Mouse (Mus musculus): Measurements from ENCODE around the gene Gsap.
"Not testable (repeated sequence)": the region's sequence is repeated elsewhere in the genome, so short reads cannot be mapped to it uniquely, and the experiment has no call there.

Gsap gene

DNA sequence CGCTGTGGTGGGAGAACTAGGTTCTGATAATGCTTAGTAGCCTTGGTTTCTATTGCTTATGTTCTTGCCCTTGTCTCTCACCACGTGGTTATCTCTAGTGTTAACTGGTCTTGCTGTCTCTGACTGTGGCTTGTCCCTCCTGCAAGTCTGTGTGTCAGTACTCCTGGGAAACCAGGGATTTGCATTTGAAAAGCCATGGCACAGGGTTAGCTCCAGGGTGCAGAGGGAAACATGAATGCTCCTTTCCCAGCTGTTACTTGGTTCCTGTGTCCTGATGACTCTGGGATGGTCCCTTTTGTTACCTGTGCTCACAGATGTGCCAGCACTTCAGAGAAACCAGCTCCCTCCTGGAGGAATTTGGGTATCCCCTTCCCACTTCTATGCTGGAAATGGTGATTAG is 3.0 kb upstream of the Gsap start:
- not testable (repeated sequence) for DNase-seq

DNA sequence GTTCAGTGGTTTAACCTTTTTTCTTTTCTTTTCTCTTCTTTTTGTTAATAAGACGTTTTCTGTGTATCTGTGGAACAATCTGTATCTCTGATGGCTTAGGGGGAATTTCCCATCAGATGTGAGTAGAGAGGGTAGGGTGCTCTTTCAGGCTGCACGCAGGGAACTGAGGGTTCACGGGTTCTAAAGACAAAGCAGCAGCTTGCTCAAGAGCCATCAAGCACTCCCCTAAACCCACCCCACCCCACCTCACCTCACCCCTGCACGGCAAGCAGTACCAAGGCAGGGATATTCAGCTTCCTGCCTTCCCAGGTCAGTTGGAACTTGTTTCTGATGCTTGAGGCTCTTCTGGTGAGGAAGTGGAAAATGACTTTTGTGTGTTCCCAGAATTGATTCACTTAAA is 766 bp downstream of the Gsap start:
- no peak for DNase-seq

GRCm38 (mm10) chr5:21188435-21188834 is 2.4 kb downstream of the Gsap start:
- DNase-seq: no peak

DNA sequence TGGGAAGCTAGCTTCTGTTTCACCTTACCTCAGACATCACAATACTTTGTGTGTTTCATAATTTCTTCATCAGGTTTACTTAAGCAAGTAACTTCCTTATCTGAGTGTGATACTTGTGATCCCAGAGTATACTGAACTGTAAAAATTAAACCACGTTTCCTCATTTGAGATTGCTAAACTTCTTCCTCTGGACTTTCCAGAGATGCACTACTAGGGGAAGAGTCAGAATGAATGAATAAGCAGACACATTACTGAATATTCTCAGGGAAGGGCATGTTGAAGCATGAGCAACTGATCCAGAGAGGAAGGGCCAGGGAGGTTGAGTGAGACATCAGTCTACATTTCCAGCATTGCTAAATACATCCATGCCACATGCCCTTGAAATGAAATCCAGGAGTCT is 3.0 kb downstream of the Gsap start:
- DNase-seq: no peak

DNA sequence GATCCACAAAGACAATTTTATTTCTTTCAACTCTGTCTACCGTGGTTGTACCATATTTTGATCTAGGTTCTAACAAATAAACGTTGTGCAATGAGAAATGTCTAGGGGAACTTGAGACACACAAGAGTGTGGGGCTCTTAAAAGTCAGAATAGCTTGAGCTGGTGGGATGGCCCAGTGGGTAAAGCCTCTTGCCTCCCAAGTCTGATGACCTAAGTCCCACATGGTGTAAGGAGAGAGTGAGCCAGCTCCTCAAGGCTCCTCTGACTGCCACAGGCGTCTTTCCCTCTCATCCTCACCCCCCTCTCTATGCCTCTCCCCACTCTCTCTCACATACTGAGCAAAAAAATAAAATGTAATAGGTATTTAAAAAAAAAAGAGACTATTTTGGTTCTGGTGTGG is 3.4 kb downstream of the Gsap start:
- DNase-seq: no peak

GRCm38 (mm10) chr5:21203504-21203903 is 17.4 kb downstream of the Gsap start:
- no peak for DNase-seq

DNA sequence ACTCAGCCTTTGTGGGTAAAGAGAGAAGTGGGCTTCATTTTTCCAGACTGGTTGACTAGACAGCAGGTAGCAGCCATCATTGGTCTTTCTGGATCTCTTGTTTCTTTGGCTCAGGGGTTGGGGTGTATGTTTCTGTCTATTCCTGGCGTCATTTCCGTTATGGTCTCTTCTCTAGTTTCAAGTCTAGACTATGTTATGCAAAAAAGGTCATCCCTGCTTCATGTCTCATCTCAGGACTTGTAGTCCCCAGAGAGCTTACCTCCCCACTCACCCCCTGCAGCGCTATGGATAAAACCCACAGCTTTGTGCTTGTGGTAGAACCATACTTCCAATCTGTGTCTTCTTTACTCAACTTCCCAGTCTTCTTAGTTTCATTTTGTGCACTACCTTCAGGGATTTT is 18.1 kb downstream of the Gsap start:
- no peak for DNase-seq

GRCm38 (mm10) chr5:21206014-21206413 is 20.0 kb downstream of the Gsap start:
- DNase-seq: no peak

GRCm38 (mm10) chr5:21211406-21211805 is 25.4 kb downstream of the Gsap start:
- DNase-seq: no peak

GRCm38 (mm10) chr5:21212933-21213332 is 26.9 kb downstream of the Gsap start:
- DNase-seq: no peak

GRCm38 (mm10) chr5:21213801-21214200 is 27.7 kb downstream of the Gsap start:
- DNase-seq: no peak

DNA sequence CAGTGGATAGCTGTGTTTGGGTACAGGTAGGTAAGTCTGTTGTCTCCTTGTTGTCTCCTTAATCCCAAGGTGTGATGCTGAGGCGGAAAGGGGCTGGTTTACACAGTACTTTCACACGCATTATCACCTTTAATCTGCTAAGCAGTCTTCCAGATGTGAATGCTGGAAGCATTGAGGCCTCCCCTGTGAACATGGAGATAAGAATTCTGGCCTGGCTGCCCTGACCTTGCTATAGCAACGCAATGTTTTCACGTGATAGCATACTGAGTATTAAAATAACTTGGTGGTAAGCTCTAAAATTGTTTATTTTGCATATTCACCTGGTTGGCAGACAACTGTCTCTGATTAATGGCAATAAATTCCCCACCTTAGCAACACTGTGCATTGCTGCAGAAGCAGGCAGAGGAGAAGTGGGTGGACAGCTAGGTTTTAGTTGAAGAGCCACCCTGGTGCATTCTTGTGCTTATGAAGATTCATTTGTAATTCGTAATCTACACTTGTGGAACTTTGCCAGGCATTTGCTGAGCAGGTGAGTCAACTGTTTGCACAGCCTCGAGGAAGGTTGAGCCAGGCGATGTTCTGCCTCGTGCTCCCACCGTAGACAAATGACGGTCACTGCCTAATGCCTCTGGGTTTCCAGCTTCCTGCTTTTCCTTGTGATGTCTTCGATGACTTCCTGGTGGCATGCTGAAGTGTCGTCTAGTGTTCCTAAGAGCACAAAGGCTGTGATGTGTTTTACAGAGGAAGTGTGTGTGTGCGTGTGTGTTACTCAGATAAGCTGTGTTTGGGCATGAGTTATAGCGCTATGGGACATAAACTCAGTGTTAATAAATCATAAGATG is 31.6 kb downstream of the Gsap start:
- DNase-seq: no peak

DNA sequence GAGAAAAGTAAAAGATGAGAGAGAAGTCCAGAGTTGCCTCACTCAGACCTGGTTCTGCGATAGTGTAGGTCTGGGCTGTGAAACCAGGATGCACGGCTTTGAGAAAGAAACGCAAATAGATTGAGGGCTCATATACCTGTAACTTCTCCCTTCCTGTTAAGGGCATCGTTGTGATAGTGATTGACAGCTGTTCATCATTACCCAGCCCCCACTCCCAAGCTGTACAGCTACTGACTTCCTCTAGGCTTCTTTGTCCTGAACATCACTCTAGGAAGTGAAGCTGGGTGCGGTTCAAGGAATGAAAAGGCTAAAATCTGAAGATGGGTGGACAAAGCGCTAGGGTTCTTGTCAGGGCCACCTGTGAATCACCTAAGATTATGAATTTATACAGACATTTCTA is 46.8 kb downstream of the Gsap start:
- no peak for DNase-seq

DNA sequence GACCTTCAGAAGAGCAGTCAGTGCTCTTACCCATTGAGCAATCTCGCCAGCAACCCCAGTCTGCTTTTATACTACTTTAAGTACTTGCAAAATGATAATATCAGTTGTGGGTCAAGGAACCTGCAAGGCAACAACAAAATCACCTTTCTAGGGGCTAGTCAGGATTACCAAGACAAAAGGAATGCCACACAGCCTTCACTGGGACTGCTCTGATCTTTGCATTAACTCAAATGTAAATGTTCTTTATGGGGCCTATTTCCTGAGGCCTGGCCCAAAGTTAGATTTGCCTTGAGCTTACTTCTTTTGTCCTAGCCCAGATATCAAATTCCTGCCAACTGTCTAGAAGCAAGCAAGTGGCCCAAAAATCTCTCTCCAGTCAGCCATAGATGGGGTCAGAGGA is 58.5 kb downstream of the Gsap start:
- DNase-seq: no peak

DNA sequence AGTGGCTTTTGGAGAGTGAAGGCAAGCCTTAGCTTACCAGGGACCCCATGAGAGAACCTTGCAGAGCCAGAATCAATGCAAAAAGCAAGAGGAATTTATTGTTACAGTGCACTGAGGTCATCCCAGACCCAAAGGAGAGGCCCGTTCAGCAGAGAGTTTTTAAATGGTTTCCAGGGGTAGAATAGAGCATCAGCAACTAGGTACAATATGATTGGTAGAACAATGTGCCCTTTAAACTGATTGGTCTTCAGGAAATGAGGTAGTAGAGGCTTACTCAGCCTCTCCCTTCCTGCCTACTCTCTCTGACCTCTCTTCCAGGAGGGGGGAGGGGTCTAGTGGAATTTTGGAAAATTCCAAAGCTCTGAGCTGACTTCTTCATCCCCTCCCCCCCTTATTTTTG is 59.2 kb downstream of the Gsap start:
- no peak for DNase-seq

DNA sequence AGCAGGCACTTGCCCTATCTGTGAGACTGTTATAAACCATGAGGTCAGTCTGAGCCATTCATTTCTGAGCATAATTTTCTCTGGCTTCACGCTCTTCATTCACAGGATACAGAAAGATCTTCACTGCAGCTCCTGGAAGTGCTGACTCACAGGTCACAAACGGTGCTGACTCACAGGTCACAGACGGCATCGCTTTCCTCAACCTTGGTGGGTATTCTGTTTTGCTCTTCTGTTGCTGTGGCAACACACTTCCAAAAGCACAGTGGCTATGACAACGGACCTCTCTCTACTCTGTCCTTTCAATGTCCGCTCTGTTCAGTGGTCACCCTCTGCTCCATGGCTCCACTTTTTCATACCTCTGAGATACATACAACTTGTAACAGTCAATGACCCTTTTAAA is 60.7 kb downstream of the Gsap start:
- no peak for DNase-seq

GRCm38 (mm10) chr5:21247916-21248315 is 61.9 kb downstream of the Gsap start:
- DNase-seq: no peak

DNA sequence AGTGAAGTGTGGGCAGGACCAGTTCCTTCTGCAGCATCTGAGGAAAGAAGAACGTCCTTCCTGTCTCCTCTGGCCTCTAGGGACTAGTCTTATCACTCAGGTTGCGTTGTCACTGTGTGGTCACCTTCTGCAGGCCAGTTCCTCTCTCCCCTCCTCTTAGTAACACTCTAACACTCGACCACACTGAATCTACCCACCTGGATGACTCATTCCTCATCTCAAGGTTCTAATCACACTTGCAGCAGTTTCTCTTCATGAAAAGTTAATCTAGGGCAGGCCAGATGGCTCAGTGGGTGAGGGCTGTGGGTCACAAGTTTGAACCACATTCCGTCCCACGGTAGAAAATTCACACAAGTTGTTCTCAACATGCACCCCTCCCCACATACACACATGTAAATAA is 62.8 kb downstream of the Gsap start:
- DNase-seq: no peak

DNA sequence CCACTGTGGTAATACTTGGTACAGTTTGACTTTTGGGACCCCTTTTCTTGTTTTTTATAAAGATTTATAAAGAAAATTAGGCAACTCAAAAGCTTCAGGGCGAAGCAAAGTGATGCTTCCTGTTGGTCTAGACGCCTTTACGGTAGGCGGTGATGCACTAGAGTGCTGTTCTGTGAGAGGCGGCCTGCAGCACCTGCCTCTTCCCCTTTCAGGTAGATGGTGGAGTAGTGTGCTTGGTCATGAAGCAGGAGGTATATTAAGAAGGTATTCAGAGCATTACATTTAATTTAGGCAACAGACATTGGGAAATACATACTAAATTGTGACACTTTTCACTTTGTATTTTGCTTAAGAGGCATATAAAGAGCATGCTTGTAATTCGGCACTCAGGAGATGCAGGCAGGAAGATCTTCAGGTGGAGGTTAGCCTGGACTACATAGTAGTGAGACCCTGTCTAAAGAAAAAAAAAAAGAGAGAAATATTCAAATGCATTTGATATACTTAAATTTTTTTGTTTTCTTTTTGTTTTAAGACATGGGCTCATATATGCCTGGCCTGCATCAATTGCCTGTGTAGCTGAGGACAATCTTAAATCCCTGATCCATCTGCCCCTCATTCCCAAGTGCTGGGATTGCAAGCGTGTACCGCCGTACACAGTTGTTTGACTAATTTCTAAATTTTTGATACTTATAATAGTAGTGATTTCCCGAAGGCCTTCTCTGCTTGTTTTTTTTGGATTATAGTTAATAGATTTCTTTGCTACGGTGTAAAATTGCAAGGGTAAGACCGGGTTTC is 68.9 kb downstream of the Gsap start:
- no peak for DNase-seq

DNA sequence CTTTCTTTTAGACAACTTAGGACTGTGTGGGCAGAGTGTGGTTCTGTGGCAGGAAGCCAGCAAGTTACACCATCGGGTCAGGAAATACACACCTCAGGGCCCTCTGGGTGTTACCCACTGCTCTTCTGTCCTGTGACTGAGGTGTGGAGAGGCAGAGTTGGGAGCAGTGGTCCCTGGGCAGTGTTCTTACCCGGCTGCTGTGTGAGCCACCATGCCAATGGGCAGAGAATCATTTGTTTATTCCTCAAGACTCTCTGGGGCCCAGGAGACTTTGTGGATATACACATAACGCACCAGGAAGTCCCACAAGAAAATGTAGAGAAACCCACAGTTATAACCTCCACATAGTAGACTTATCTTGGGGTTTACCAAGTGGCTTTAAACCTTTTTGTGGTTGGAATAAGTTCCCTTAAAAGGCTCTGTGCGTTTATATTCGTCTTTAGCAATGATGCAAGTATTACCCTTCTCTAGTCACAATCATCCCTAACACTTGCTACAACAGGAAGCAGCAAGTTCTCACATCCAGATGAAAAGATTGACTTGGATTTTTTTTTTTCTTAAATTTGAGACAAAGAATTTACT is 69.6 kb downstream of the Gsap start:
- DNase-seq: no peak

- DNase-seq: no peak
These were observed 71.1 kb downstream of the Gsap start for GRCm38 (mm10) chr5:21257126-21257525.

- DNase-seq: no peak
These were observed 71.8 kb downstream of the Gsap start for GRCm38 (mm10) chr5:21257806-21258205.

GRCm38 (mm10) chr5:21260746-21261145 is 74.7 kb downstream of the Gsap start:
- DNase-seq: no peak

Data from cerebellum, adult 11-12 months (tissue).